ENCODE assay signal across 17 mouse cellular contexts in the genomic region with DNA sequence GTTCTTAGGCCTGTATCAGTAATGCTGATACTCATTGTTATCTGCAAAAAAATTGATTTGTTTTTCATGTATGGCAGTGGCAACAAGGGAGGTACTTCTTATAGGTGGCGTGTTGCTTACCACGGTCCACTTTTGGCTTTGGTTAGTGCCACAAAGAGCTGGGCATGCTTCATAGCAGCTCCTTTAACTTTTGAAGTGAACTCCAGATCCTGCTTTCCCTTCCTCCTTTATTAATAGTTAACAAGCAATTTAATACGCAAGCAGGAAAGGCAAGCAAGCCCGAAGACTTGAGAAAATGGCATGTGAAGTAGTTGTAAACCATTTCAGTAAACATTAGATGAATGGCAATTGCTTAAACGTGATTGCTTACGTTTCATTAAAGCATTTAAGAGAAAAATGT.
DNase-seq lines count a peak whose midpoint lies in the region; ATAC-seq and TF ChIP-seq lines count a peak whose summit lies in the region.
"Had no signal": no experiment of that assay in that cellular context is flagged by ENCODE, and none has a peak within 500 bp of the region (broad histone marks: within the 10 kb centered on the region; RNA-seq: fewer than 3 reads in every experiment).

No protein-coding gene starts in this region.

- H3K27me3 ChIP-seq in kidney, adult 2 months (replicated peaks; ENCODE audit: control insufficient read depth, insufficient read depth, low read length): no peaks in the 10 kb centered on the region
- no peaks in the 10 kb centered on the region for H3K27me3 ChIP-seq in midbrain, embryonic 11.5 days (ENCODE audit: control insufficient read depth, insufficient read depth, low read length)
- no peaks in the 10 kb centered on the region for H3K27me3 ChIP-seq in midbrain, embryonic 15.5 days (replicated peaks)
- H3K27me3 ChIP-seq: embryonic facial prominence, embryonic 13.5 days; forebrain, embryonic 12.5 days; heart, embryonic 12.5 days had no signal

- no peak overlapping the region for H3K4me2 ChIP-seq in midbrain, embryonic 11.5 days
- H3K4me2 ChIP-seq in midbrain, embryonic 15.5 days: no peak overlapping the region
- H3K4me2 ChIP-seq: embryonic facial prominence, embryonic 13.5 days; forebrain, embryonic 12.5 days; heart, embryonic 12.5 days had no signal

- ATAC-seq in midbrain, embryonic 11.5 days (ENCODE audit: low FRiP score): no peak
- no peak for ATAC-seq in midbrain, embryonic 15.5 days (replicated peaks)
- ATAC-seq: forebrain, embryonic 16.5 days had no signal

- H3K36me3 ChIP-seq in kidney, adult 2 months (ENCODE audit: control insufficient read depth, insufficient read depth, low read length): no peaks in the 10 kb centered on the region
- no peaks in the 10 kb centered on the region for H3K36me3 ChIP-seq in midbrain, embryonic 11.5 days (ENCODE audit: control insufficient read depth, insufficient read depth, low read length)
- H3K36me3 ChIP-seq in midbrain, embryonic 15.5 days (replicated peaks): no peaks in the 10 kb centered on the region
- H3K36me3 ChIP-seq: embryonic facial prominence, embryonic 13.5 days; forebrain, embryonic 12.5 days; heart, embryonic 12.5 days; hindbrain, embryonic 10.5 days had no signal

- no peak for TF ChIP-seq CTCF in kidney, adult 2 months (conservative IDR thresholded peaks at IDR 0.05; ENCODE audit: insufficient read depth, insufficient read length, low read depth, low read length)
- no peak for TF ChIP-seq CTCF in lung, adult 2 months (IDR thresholded peaks at IDR 0.05; ENCODE audit: insufficient read depth, low read length)

- H3K27ac ChIP-seq in kidney, adult 2 months (ENCODE audit: insufficient read depth, low read depth, low read length): no peak overlapping the region
- H3K27ac ChIP-seq in midbrain, embryonic 11.5 days (ENCODE audit: low read depth, low read length): no peak overlapping the region
- no peak overlapping the region for H3K27ac ChIP-seq in midbrain, embryonic 15.5 days
- H3K27ac ChIP-seq: embryonic facial prominence, embryonic 13.5 days; forebrain, embryonic 12.5 days; hindbrain, embryonic 10.5 days had no signal

- H3K4me1 ChIP-seq in kidney, adult 2 months (ENCODE audit: control insufficient read depth, insufficient read depth, low read length): peaks cover 3% of the 10 kb centered on the region; the same call in 1 of the 2 replicates
- H3K4me1 ChIP-seq in lung, adult 2 months (ENCODE audit: control insufficient read depth, insufficient read depth, low read length): no peaks in the 10 kb centered on the region
- H3K4me1 ChIP-seq in midbrain, embryonic 11.5 days (ENCODE audit: control insufficient read depth, insufficient read depth, low read length): no peaks in the 10 kb centered on the region
- no peaks in the 10 kb centered on the region for H3K4me1 ChIP-seq in midbrain, embryonic 15.5 days
- H3K4me1 ChIP-seq: embryonic facial prominence, embryonic 13.5 days; forebrain, embryonic 12.5 days; heart, embryonic 12.5 days; hindbrain, embryonic 10.5 days had no signal

- no peaks in the 10 kb centered on the region for H3K9me3 ChIP-seq in midbrain, embryonic 11.5 days (ENCODE audit: control insufficient read depth, low read length)
- H3K9me3 ChIP-seq in midbrain, embryonic 15.5 days: no peaks in the 10 kb centered on the region; the same call in 1 of the 2 replicates
- H3K9me3 ChIP-seq: embryonic facial prominence, embryonic 13.5 days; forebrain, embryonic 12.5 days had no signal

- no peak overlapping the region for H3K9ac ChIP-seq in midbrain, embryonic 11.5 days (ENCODE audit: low read length)
- H3K9ac ChIP-seq in midbrain, embryonic 15.5 days: no peak overlapping the region
- H3K9ac ChIP-seq: embryonic facial prominence, embryonic 13.5 days; forebrain, embryonic 12.5 days; heart, embryonic 12.5 days had no signal

- WGBS in kidney, adult 2 months: 50% methylated on average over 6 of the region's 6 CpGs
- 70% methylated on average over 6 of the region's 6 CpGs for WGBS in lung, adult 2 months
- 93% methylated on average over 6 of the region's 6 CpGs for WGBS in midbrain, embryonic 11.5 days
- 97% methylated on average over 6 of the region's 6 CpGs for WGBS in midbrain, embryonic 15.5 days

- DNase-seq in kidney, adult 2 months: peak; percentile 71
- DNase-seq in kidney, postnatal 10 days: no peak
- DNase-seq in lung, adult 18-20 months: peak; percentile 25 to 44
- no peak for DNase-seq in lung, adult 2 months
- peak; percentile 75 for DNase-seq in midbrain, embryonic 11.5 days (ENCODE audit: low spot score, missing footprints)
- DNase-seq: adrenal gland, adult 2 months; adrenal gland, postnatal 25 days; cerebellum, adult 18-20 months; cerebellum, adult 9-11 months; cerebellum, postnatal 36 days; gastrocnemius, postnatal 25 days had no signal

- TF ChIP-seq POLR2A in kidney, adult 2 months (IDR thresholded peaks at IDR 0.05; ENCODE audit: low read depth, low read length): no peak
- no peak for TF ChIP-seq POLR2A in lung, adult 2 months (IDR thresholded peaks at IDR 0.05; ENCODE audit: borderline replicate concordance, extremely low read depth, low read depth, low read length)

- no peak overlapping the region for H3K4me3 ChIP-seq in kidney, adult 2 months (ENCODE audit: insufficient read depth, low read depth, low read length)
- H3K4me3 ChIP-seq in lung, adult 2 months (replicated peaks; ENCODE audit: extremely low read depth, low read depth, low read length): no peak overlapping the region
- no peak overlapping the region for H3K4me3 ChIP-seq in midbrain, embryonic 11.5 days (ENCODE audit: low read depth, low read length)
- no peak overlapping the region for H3K4me3 ChIP-seq in midbrain, embryonic 15.5 days
- H3K4me3 ChIP-seq: embryonic facial prominence, embryonic 13.5 days; forebrain, embryonic 12.5 days; heart, embryonic 12.5 days; hindbrain, embryonic 10.5 days had no signal

Comparison
In these comparisons a context has a peak if more than half of its experiments do, and no peak if none do; other contexts are left out.
1. DNase-seq: peak in kidney, adult 2 months (single experiment), lung, adult 18-20 months (2 of 2) and midbrain, embryonic 11.5 days (single experiment); none in kidney, postnatal 10 days (single experiment) and lung, adult 2 months (single experiment).